Mouse (Mus musculus) heart, postnatal 14 days (tissue): Measurements from ENCODE around the gene Gm2974. TPM values are rescaled to one million over a fixed set of nuclear protein-coding genes. Genes with fewer than 3 reads are reported as not detected.
"Not testable (repeated sequence)": the region's sequence is repeated elsewhere in the genome, so short reads cannot be mapped to it uniquely, and the experiment has no call there.

ENCODE experiments used
- DNase-seq, 2 experiments: peaks; one replicate each; pipeline ENCODE4 v3.0.0; 2021 to 2022
- intact Hi-C: fragments of 180-260 bp; cut with DNase I; formaldehyde crosslinking; loops from one replicate; pipeline ENCODE4 v1.15.1; 2025
- long read RNA-seq, 2 experiments: library from polyadenylated mRNA; stranded (forward); transcript quantifications; one replicate each; pipeline ENCODE4 v2.0.0; 2021
- total RNA-seq, 2 experiments: library from RNA; stranded (reverse); gene quantifications; 2 replicates each; pipeline ENCODE4 v1.2.3; 2021

Gene Gm2974
- total RNA-seq = under 1 TPM in 1 of 2 experiments, not detected in 1; 0.17 TPM
- long read RNA-seq, experiment 1 = 0 reads
- long read RNA-seq, experiment 2, partial matches to known transcripts = 0 of 2 reads
- long read RNA-seq, experiment 2, other reads (novel, unspliced or antisense) = 2 of 2 reads

DNA sequence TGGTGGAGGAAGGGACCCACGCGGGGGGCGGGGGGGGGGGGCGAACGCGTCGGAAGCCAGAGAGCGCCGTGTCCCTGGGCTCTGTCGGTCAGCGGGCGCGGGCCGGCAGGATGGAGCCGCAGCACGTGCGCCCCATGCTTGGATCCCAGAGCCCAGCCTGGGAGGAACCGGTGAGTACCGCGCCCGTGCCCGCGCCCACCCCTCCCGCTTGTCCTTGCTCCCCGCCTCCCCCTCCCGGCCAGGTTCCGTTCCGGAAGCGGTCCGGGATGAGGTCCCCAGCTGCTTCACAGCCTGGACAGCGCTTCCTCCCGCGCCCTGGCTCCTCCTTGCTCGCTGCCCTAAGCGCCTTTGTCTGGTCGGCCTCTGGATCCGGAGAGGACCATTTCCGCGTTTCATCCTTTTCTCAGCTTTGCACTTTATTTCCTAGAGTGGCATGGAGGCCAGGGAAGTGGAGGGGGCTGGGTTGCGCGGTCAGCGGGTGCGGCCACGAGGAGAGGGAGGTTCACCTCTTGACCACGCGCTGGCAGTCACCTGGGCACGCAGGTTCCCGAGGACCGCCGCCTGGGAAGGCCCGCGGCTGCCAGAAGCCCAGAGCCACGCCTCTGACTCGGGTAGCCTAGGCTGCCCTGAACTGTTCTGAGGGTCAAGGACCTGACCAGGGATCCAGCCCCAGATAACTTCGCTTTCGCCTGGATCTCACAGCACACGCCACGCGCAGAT is at the start of gene Gm2974:
Gene Gm2974, plus strand, starts transcription at position 86 of the 720 bp plus-strand sequence.
- peak; percentile 25 to 27 for DNase-seq
- intact Hi-C loops = not testable (repeated sequence)

DNA sequence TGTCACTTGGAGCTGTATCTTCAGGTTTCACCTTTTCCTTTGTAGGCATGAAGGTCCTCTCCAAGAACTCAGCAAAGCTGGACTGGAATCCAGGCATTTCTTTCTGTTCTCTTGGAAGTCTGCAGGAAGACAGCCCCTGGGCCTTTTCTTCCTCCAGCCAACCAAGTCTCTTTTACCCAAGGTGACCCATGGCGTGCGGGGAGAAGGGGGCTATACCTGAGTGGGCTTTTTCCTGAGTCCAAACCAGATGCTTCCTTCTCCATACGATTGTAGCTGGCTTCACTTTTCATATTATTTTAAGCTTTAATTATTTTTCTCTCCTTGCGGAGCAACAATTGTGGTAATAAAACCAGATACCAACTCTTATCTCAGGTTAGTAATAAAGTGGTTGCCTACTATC is 40.7 kb upstream of the Gm2974 start:
- intact Hi-C loops, DNase-seq: not testable (repeated sequence)

DNA sequence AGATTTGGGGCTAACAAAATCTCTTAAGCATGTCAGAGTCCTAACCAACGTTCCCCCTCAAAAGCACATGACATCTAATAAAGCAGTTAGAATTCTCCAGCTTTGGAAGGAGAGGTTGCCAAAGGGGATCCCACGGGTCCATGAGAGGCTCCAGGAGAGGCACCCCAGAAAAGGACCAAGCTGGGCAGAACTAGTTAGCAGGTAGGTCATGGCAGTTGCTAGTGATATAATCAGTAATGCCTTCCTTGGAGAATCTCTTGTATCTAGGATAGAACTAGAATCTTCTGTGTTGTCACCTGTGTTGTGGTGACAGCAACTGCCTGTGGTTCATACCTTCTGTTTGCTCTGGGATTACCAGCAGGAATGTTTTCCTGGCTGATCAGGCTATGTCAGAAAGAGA is 17.6 kb upstream of the Gm2974 start, which contains the start of gene Gm3127:
Gene Gm3127, plus strand, starts transcription at position 301 of the 400 bp plus-strand sequence.
- intact Hi-C loops = not testable (repeated sequence)

DNA sequence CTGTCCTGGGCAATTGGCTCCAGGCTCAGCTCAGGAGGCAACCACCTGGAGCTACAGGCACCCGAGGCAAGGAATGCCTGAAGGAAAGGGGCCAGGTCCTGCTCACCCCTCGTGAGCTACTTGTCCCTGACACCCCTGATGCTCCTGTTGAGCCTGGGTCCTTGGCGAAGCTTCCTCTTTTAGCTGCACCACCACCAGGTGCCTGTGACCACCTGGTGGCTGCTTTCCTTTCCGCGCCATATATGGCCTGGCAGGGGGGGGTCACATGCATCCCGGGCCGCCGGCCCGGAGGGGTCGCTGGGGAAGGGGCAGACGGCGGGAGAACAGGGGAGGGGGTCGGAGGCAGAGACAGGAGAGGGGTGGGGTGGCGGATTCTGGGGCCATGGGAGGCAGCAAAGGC is 346 bp upstream of the Gm2974 start:
- intact Hi-C loops, DNase-seq: not testable (repeated sequence)

More for the DNA sequence above, 17.6 kb upstream of the Gm2974 start, which contains the start of gene Gm3127:
- not testable (repeated sequence) for DNase-seq

DNA sequence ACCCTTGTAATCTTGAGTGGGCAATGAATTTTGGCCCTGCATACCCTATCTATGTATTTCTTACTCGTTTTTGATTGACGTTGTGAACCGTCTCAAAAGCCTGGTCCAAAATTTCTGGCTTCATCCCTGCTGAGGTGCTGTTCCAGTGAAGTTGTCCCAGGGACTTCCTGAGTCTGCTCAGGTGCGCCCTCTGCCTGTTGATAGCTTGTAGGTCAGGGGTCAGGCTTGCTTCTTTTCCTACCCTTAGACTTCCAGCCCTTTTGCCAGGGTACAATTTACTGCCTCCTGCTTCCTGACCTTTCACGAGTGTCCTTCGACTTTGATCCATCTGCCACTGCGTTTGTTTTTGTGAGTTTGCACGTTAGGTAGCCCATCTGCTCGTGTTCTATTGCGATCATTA is 999 bp downstream of the Gm2974 start:
- DNase-seq, intact Hi-C loops: not testable (repeated sequence)

DNA sequence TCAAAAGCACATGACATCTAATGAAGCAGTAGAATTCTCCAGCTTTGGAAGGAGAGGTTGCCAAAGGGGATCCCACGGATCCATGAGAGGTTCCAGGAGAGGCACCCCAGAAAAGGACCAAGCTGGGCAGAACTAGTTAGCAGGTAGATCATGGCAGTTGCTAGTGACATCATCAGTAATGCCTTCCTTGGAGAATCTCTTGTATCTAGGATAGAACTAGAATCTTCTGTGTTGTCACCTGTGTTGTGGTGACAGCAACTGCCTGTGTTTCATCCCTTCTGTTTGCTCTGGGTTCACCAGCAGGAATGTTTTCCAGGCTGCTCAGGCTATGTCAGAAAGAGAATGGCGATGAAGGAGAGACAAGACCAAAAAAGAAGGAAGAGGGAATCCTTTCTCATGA is 67.0 kb downstream of the Gm2974 start, which contains the start of gene Gm3138:
Gene Gm3138, plus strand, starts transcription at position 301 of the 400 bp plus-strand sequence.
- DNase-seq, intact Hi-C loops: not testable (repeated sequence)

Other genes starting within 250 kb of the Gm2974 start
- not detected for gene Gm3095, start 219.0 kb upstream of the Gm2974 start, total RNA-seq
- not detected for gene Gm3099, start 184.2 kb upstream of the Gm2974 start, total RNA-seq
- 1 to 10 TPM in 1 of 2 experiments, under 1 TPM in 1; 0.73 to 1.6 TPM for gene Gm5796, start 158.6 kb upstream of the Gm2974 start, total RNA-seq
- gene Gm3115, start 98.5 kb upstream of the Gm2974 start, total RNA-seq = under 1 TPM; 0.19 to 0.20 TPM
- 1 to 10 TPM; 1.6 to 2.5 TPM for gene Gm8108, start 72.0 kb upstream of the Gm2974 start, total RNA-seq
- not detected for gene Gm3127, start 17.5 kb upstream of the Gm2974 start, total RNA-seq
- not detected for gene Gm3138, start 67.1 kb downstream of the Gm2974 start, total RNA-seq
- gene Gm3149, start 134.7 kb downstream of the Gm2974 start, total RNA-seq = not detected
- under 1 TPM; 0.14 to 0.20 TPM for gene 2610042L04Rik, start 152.2 kb downstream of the Gm2974 start, total RNA-seq
- gene Gm3159, start 214.9 kb downstream of the Gm2974 start, total RNA-seq = not detected
- gene Gm3164, start 232.9 kb downstream of the Gm2974 start, total RNA-seq = under 1 TPM; 0.39 to 0.72 TPM
- gene Gm3173, start 248.4 kb downstream of the Gm2974 start, total RNA-seq = not detected